Mouse (Mus musculus) forebrain, embryonic 16.5 days (tissue): ENCODE results near the gene Angpt4. TPM values are rescaled to one million over a fixed set of nuclear protein-coding genes. Genes with fewer than 3 reads are reported as not detected.

ENCODE experiments used
- ATAC-seq: fragments of 200-750 bp; cut with Nextera tagmentation; 2 replicates; pipeline ENCODE4 v1.8.0; 2017; ENCODE audit warnings: mild to moderate bottlenecking, moderate library complexity
- H3K27ac ChIP-seq: fragments of 300-500 bp; sonication (generic); 2 replicates; pipeline ENCODE4 v1.5.1; 2014; ENCODE audit warnings: low read length, control low read depth
- H3K27me3 ChIP-seq: fragments of 300-500 bp; sonication (generic); replicated peaks from 2 replicates; pipeline ENCODE4 v1.6.1; 2014; ENCODE audit warnings: low read length; ENCODE audit not compliant: control insufficient read depth, insufficient read depth
- H3K36me3 ChIP-seq: fragments of 300-500 bp; sonication (generic); 2 replicates; pipeline ENCODE4 v1.6.1; 2014; ENCODE audit not compliant: control insufficient read depth, insufficient read depth
- H3K4me1 ChIP-seq: fragments of 300-500 bp; sonication (generic); replicated peaks from 2 replicates; pipeline ENCODE4 v1.6.1; 2014; ENCODE audit warnings: low read length; ENCODE audit not compliant: control insufficient read depth, insufficient read depth
- H3K4me2 ChIP-seq: fragments of 300-500 bp; sonication (generic); 2 replicates; pipeline ENCODE4 v1.6.1; 2014; ENCODE audit warnings: mild to moderate bottlenecking, low read length, control low read depth
- H3K4me3 ChIP-seq: fragments of 300-500 bp; sonication (generic); replicated peaks from 2 replicates; pipeline ENCODE4 v1.5.1; 2014; ENCODE audit warnings: mild to moderate bottlenecking, low read length, control low read depth
- H3K9ac ChIP-seq: fragments of 300-500 bp; sonication (generic); replicated peaks from 2 replicates; pipeline ENCODE4 v1.6.1; 2014; ENCODE audit warnings: low read depth, low read length, control low read depth
- H3K9me3 ChIP-seq: fragments of 300-500 bp; sonication (generic); 2 replicates; pipeline ENCODE4 v1.6.1; 2016; ENCODE audit warnings: low read length; ENCODE audit not compliant: control insufficient read depth
- WGBS: fragments of 180-500 bp; shearing (Covaris S2); extraction: QIAGEN DNeasy Blood & Tissue Kit; methylation state at CpG from one replicate; pipeline ENCODE4 v1.1.7; 2014; 5-methylcytosine and 5-hydroxymethylcytosine counted together
- polyA plus RNA-seq: library from polyadenylated mRNA; unstranded; fragments of >200 nt; fragmentation: Nextera tagmentation; extraction: Ambion mirVana; gene quantifications from 2 replicates; pipeline ENCODE4 v1.2.1, GENCODE M21; 2015

Gene Angpt4
- polyA plus RNA-seq, 1 experiment from 2014 or later = 0.14 TPM

DNA sequence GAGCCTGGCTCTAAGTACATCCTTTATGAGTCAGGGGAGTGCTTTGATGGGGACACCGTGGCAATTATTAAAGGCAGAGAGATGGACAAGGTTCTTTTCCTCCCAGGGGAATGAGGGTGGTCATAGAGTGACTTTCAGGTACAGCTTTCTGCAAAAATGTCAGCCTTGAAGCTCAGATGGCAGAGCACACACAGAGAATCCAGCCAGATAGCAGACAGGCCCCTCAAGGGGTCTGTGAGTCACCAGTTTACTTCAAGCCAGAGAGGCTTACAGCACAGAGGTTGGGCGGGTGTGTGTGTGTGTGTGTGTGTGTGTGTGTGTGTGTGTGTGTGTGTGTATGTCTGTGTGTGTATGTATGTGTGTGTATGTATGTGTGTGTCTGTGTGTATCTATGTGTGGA, 4.0 kb upstream of the Angpt4 start:
- H3K9ac ChIP-seq = no peak overlapping the region
- no peaks in the 10 kb centered on the region for H3K4me1 ChIP-seq
- H3K9me3 ChIP-seq = no peaks in the 10 kb centered on the region
- no peak for ATAC-seq
- no peak overlapping the region for H3K4me3 ChIP-seq
- 83% methylated on average over 2 of the region's 2 CpGs for WGBS
- H3K27me3 ChIP-seq = no peaks in the 10 kb centered on the region
- H3K36me3 ChIP-seq = no peaks in the 10 kb centered on the region
- no peak overlapping the region for H3K4me2 ChIP-seq
- no peak overlapping the region for H3K27ac ChIP-seq

DNA sequence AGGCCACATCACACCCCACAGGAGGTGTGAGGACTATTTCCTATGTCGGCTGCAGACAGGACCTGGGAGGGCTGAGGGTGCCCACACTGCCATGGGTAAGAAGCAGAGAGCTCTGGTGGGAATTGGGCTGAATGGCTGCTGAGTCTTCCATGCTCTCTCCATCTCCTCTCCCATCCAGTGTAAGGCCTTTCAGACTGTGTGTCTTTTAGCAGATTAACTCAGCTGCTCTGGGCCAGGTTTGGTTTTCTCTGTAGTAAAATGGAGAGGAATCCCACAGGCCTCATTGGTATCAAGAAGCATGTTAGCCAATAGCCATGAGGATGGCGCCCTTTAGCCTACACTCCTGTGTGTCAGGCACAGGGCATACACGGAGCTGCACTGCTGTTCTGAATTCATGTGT, 1.6 kb upstream of the Angpt4 start:
- WGBS = 89% methylated on average over 3 of the region's 3 CpGs
- Histone ChIP-seq H3K27me3 (no peaks in the 10 kb centered on the region), H3K4me1 (no peaks in the 10 kb centered on the region), H3K9me3 (no peaks in the 10 kb centered on the region), H3K27ac (no peak overlapping the region), H3K4me2 (no peak overlapping the region), H3K9ac (no peak overlapping the region), H3K4me3 (no peak overlapping the region), H3K36me3 (no peaks in the 10 kb centered on the region)
- no peak for ATAC-seq

DNA sequence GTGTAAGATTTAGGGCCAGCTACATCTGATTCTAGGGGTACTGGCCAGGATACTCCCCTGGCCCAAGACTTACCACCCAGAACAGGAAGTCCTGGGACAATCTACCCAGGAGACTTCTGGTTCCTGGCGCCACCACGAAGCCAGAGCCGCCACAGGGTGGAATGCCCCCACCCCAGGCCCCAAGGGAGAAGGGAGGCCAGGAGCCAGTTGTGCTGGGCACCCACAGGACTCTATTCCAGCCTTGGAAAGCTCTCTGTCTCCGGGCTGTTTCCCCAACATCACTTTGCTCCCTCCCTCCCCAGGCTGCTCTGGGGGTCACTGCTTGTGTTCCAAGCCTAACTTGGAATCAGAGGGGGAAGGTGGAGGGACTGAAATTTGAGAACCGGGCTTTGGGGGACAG, 512 bp upstream of the Angpt4 start:
- no peak overlapping the region for H3K4me3 ChIP-seq
- H3K9me3 ChIP-seq = no peaks in the 10 kb centered on the region
- no peaks in the 10 kb centered on the region for H3K36me3 ChIP-seq
- no peak overlapping the region for H3K9ac ChIP-seq
- H3K4me2 ChIP-seq = no peak overlapping the region
- H3K27ac ChIP-seq = no peak overlapping the region
- no peaks in the 10 kb centered on the region for H3K27me3 ChIP-seq
- no peaks in the 10 kb centered on the region for H3K4me1 ChIP-seq
- 63% methylated on average over 5 of the region's 5 CpGs for WGBS
- ATAC-seq = no peak

DNA sequence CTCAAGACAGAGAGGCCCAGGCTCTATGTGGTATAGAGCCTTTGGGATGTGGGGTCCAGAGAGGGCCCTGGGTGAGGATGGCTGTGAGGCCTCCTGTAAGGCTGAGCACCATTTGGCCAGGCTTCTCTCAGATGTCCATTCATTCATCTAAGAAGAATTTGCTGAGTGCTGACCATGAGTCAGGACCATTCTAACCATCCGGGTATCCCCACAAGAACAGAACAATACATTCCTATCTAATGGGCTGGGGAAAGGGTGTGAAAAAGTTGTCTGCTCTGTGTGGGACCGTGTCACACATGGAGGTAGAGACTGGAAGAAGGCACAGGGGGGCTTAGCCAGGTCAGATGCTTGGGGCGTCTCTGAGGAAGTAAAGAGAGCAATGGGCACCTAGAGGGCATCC, 741 bp downstream of the Angpt4 start:
- Histone ChIP-seq H3K27ac (no peak overlapping the region), H3K27me3 (no peaks in the 10 kb centered on the region), H3K9ac (no peak overlapping the region), H3K9me3 (no peaks in the 10 kb centered on the region), H3K4me2 (no peak overlapping the region), H3K4me1 (no peaks in the 10 kb centered on the region), H3K4me3 (no peak overlapping the region), H3K36me3 (no peaks in the 10 kb centered on the region)
- no peak for ATAC-seq
- WGBS = 83% methylated on average over 3 of the region's 3 CpGs

DNA sequence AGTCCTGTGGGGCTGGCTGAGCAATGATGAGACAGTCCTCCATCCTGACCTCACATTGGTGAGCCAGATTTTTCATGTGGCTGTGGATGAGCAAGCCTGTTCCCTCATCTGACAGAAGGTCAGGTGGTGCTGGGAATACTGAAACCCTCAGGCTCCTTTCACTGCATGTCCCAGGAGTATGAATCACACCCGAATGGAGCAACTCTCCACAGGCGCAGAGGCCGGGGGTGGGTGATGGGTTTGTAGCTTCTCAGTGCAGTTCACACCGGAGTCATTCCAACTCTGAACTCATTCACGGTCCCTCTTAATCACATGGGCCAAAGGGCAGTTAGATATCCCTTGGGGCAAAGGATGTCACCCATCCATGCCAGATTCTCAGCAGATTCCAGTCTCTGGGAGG, 3.1 kb downstream of the Angpt4 start:
- 88% methylated on average over 5 of the region's 5 CpGs for WGBS
- H3K36me3 ChIP-seq = no peaks in the 10 kb centered on the region
- H3K4me2 ChIP-seq = no peak overlapping the region

DNA sequence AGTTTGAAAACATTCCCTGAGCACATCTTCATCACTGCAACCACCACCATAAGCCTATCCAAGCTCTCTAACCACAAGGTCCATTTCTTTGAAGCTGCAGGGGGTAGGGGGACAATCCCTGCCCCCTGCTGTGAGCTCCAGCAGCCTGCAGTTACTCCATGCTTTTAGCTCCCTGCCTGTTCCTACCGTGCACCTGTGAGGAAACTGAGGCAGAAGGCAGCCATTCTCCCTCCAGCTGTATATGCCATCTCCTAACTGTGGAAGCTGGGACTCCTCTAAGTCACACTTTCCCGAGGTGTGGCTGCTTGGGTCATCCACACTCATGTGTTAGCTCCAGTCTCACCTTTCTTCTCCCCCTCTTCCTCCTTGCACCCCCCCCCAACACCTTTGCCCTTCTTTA, 4.1 kb downstream of the Angpt4 start:
- no peaks in the 10 kb centered on the region for H3K4me1 ChIP-seq
- no peaks in the 10 kb centered on the region for H3K9me3 ChIP-seq
- ATAC-seq = no peak
- H3K36me3 ChIP-seq = no peaks in the 10 kb centered on the region
- no peak overlapping the region for H3K4me2 ChIP-seq
- H3K4me3 ChIP-seq = no peak overlapping the region
- no peaks in the 10 kb centered on the region for H3K27me3 ChIP-seq
- WGBS = 34% methylated on average over 2 of the region's 2 CpGs
- H3K9ac ChIP-seq = no peak overlapping the region
- H3K27ac ChIP-seq = no peak overlapping the region

More for the DNA sequence above, 3.1 kb downstream of the Angpt4 start:
- H3K9me3 ChIP-seq = no peaks in the 10 kb centered on the region
- H3K4me1 ChIP-seq = no peaks in the 10 kb centered on the region
- ATAC-seq = no peak
- H3K27me3 ChIP-seq = no peaks in the 10 kb centered on the region
- H3K9ac ChIP-seq = no peak overlapping the region
- no peak overlapping the region for H3K27ac ChIP-seq
- no peak overlapping the region for H3K4me3 ChIP-seq

- no peaks in the 10 kb centered on the region for H3K4me1 ChIP-seq
- H3K27ac ChIP-seq = no peak overlapping the region
- no peak for ATAC-seq
- no peak overlapping the region for H3K4me3 ChIP-seq
- no peaks in the 10 kb centered on the region for H3K36me3 ChIP-seq
- H3K9me3 ChIP-seq = no peaks in the 10 kb centered on the region
- no peaks in the 10 kb centered on the region for H3K27me3 ChIP-seq
- H3K4me2 ChIP-seq = no peak overlapping the region
- 81% methylated on average over 13 of the region's 13 CpGs for WGBS
- H3K9ac ChIP-seq = no peak overlapping the region
These were observed 5.2 kb downstream of the Angpt4 start for GRCm38 (mm10) chr2:151916061-151916831.

DNA sequence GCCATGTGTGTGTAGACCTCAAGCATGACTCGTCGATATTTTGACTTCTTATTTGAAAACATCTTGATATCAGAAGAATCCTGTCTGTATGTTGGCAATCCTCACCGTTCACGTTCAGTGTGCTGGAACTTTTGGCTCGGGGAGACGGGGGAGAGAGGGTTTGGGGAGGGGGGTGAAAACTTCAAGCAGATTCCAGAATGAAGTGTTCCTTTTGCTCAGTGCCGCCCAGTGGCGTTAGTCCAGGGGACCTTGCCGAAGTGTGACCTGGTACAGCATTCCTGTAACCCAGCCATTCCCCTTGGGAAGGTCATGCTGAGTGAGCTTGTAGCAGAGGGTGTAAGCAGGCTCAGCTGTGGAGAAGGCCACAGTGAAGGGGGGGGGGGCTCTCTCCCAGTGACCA, 8.1 kb downstream of the Angpt4 start:
- Histone ChIP-seq H3K9ac (no peak overlapping the region), H3K27me3 (no peaks in the 10 kb centered on the region), H3K36me3 (no peaks in the 10 kb centered on the region), H3K9me3 (no peaks in the 10 kb centered on the region), H3K4me3 (no peak overlapping the region), H3K4me2 (no peak overlapping the region), H3K4me1 (no peaks in the 10 kb centered on the region), H3K27ac (no peak overlapping the region)
- ATAC-seq = no peak
- 79% methylated on average over 9 of the region's 9 CpGs for WGBS

- Histone ChIP-seq H3K4me2 (no peak overlapping the region), H3K27ac (no peak overlapping the region), H3K9me3 (no peaks in the 10 kb centered on the region), H3K4me3 (no peak overlapping the region), H3K27me3 (no peaks in the 10 kb centered on the region), H3K4me1 (no peaks in the 10 kb centered on the region), H3K9ac (no peak overlapping the region), H3K36me3 (no peaks in the 10 kb centered on the region)
- 41% methylated on average over 8 of the region's 8 CpGs for WGBS
- no peak for ATAC-seq
These were observed 10.1 kb downstream of the Angpt4 start for GRCm38 (mm10) chr2:151921068-151921467.

DNA sequence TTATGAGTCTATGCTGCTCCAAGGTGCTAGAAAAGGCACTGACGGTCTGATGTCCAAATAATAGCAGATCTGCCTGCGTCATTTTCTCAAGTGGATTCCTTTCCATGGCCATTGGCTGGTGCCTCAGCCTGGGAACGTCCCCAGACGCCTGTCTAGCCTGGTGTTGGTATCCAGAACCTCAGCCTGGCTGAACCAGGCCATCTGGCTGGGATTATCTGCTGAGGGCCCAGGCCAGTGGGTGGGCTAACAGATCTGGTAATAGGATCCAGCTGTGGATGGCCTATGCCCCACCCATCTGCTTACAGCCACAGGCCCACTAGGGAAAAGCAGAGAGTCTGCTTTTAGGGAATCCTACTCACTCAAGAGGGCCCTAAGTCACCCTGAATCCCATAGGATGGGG, 10.6 kb downstream of the Angpt4 start:
- no peak overlapping the region for H3K4me3 ChIP-seq
- no peaks in the 10 kb centered on the region for H3K36me3 ChIP-seq
- H3K4me2 ChIP-seq = no peak overlapping the region
- H3K27me3 ChIP-seq = no peaks in the 10 kb centered on the region
- no peaks in the 10 kb centered on the region for H3K4me1 ChIP-seq
- 56% methylated on average over 4 of the region's 4 CpGs for WGBS
- H3K9me3 ChIP-seq = no peaks in the 10 kb centered on the region
- no peak overlapping the region for H3K9ac ChIP-seq
- no peak overlapping the region for H3K27ac ChIP-seq
- no peak for ATAC-seq
